Mouse (Mus musculus) thymus, adult 2 months (tissue): Measurements from ENCODE around the gene Fars2.

ENCODE experiments used
- CTCF ChIP-seq: fragments of 200-500 bp; IDR thresholded peaks from 2 replicates; pipeline ENCODE4 v1.5.1; 2012; ENCODE audit warnings: mild to moderate bottlenecking, control low read depth, low read length, moderate library complexity, borderline replicate concordance; ENCODE audit not compliant: control insufficient read depth, poor library complexity, insufficient read depth; ENCODE audit errors: extremely low read depth
- POLR2A ChIP-seq: fragments of 200-500 bp; IDR thresholded peaks from 2 replicates; pipeline ENCODE4 v1.6.1; 2012; ENCODE audit warnings: mild to moderate bottlenecking, low read length, control low read depth, moderate library complexity; ENCODE audit not compliant: control insufficient read depth, poor library complexity, insufficient read depth; ENCODE audit errors: extremely low read depth

DNA sequence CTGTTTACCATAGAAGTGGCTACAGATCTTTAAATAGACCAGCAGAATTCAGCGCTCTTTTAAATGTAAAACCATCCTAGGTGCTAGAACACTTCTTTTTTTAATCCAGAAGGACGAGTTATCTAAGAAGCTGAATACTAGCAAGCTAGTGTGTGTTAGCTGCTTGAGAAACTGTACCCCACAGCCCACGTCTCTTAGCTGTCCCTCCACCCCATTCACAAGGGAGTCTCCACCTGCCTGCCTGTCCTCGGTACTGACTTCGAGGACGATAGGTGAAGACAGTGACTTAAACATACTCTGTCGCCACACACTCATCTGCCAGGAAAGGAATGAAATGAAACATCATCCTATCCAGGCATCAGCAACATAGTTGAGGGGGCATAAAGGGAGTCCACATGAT, 386.8 kb downstream of the Fars2 start:
- no peak for TF ChIP-seq CTCF
- TF ChIP-seq POLR2A, result no peak
